Comparison of ENCODE assay signal across 17 mouse cellular contexts in the genomic region with DNA sequence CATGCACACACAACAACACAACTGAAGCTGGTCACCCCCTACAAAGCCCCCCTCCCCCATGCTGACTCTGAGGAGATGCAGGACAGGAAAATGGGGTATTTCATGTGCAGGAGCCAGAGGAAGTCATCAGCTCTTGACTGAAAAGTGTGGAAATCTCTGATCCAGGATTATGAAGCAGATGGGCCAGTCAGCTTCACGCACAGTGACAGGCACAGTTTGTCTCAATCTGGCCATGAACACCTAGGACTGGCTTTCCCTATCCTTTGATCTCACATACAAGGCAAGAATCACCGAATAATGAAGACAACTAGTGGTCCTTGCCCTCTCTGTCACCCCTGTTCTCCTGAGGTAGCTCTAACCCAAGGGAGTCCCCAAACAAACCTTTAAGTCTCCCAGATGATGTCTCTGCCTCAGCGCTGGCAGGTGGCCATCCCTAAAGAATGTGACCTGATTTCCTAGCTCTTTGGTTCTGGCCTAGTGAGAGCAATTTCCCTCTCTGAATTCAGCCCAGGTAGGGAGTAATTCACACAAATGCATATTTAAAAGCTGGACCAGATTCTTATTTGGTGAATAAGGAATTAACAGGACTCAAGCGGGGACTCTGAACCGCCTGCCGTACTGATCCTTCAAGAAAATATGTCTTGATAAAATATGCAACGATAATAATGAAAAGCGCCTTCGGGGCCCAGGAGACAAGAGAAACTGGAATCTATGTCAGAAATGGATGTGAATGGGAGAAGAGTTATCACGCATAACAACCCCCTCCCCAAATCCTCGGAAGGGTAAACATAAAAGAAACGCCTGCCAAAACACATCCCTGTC. TPM values are rescaled to one million over a fixed set of nuclear protein-coding genes. Genes with fewer than 3 reads are reported as not detected.
A peak's percentile ranks its signal among the peaks of the same experiment; 100 is the strongest.
DNase-seq lines count a peak whose midpoint lies in the region; ATAC-seq and TF ChIP-seq lines count a peak whose summit lies in the region.
"Had no signal": no experiment of that assay in that cellular context is flagged by ENCODE, and none has a peak within 500 bp of the region (broad histone marks: within the 10 kb centered on the region; RNA-seq: fewer than 3 reads in every experiment).

No protein-coding gene starts in this region.

- H3K27me3 ChIP-seq in forebrain, embryonic 14.5 days (replicated peaks; ENCODE audit: control insufficient read depth, insufficient read depth, low read length): no peaks in the 10 kb centered on the region
- H3K27me3 ChIP-seq in forebrain, postnatal 0 days (ENCODE audit: insufficient read depth, low read length): no peaks in the 10 kb centered on the region
- peaks cover 11% of the 10 kb centered on the region for H3K27me3 ChIP-seq in neural tube, embryonic 13.5 days
- H3K27me3 ChIP-seq in forebrain, embryonic 15.5 days: no peaks in the 10 kb centered on the region
- peaks cover 2% of the 10 kb centered on the region; the same call in 1 of the 2 replicates for H3K27me3 ChIP-seq in intestine, embryonic 15.5 days (replicated peaks)
- H3K27me3 ChIP-seq: heart, embryonic 15.5 days had no signal

- H3K9me3 ChIP-seq in forebrain, embryonic 14.5 days (replicated peaks; ENCODE audit: control insufficient read depth, low read length): no peaks in the 10 kb centered on the region
- no peaks in the 10 kb centered on the region for H3K9me3 ChIP-seq in forebrain, postnatal 0 days (ENCODE audit: low read length)
- H3K9me3 ChIP-seq in neural tube, embryonic 13.5 days: no peaks in the 10 kb centered on the region
- H3K9me3 ChIP-seq in forebrain, embryonic 15.5 days: no peaks in the 10 kb centered on the region
- no peaks in the 10 kb centered on the region for H3K9me3 ChIP-seq in intestine, embryonic 15.5 days
- H3K9me3 ChIP-seq: heart, embryonic 15.5 days; limb, embryonic 10.5 days; liver, embryonic 13.5 days; midbrain, embryonic 12.5 days had no signal

- no peak overlapping the region for H3K4me2 ChIP-seq in forebrain, embryonic 14.5 days (ENCODE audit: low read length)
- H3K4me2 ChIP-seq in forebrain, postnatal 0 days (ENCODE audit: low read depth): no peak overlapping the region
- H3K4me2 ChIP-seq in neural tube, embryonic 13.5 days: no peak overlapping the region
- H3K4me2 ChIP-seq in forebrain, embryonic 15.5 days (replicated peaks): no peak overlapping the region
- H3K4me2 ChIP-seq in intestine, embryonic 15.5 days (replicated peaks): no peak overlapping the region
- H3K4me2 ChIP-seq: heart, embryonic 15.5 days; liver, embryonic 13.5 days; midbrain, embryonic 12.5 days had no signal

- ATAC-seq in forebrain, embryonic 14.5 days: peak; percentile 36; the same call in 1 of the 2 replicates
- ATAC-seq in forebrain, postnatal 0 days: no peak
- ATAC-seq in neural tube, embryonic 13.5 days (ENCODE audit: low read depth): no peak
- no peak for ATAC-seq in forebrain, embryonic 15.5 days (replicated peaks)
- ATAC-seq in erythroblast, adult 5-6 weeks (replicated peaks; ENCODE audit: low FRiP score, poor library complexity, severe bottlenecking): no peak
- no peak for ATAC-seq in intestine, embryonic 15.5 days
- ATAC-seq: inflammation-experienced regulatory T-cells, adult 6 months; lung, postnatal 0 days had no signal

- no peak overlapping the region for H3K4me3 ChIP-seq in forebrain, embryonic 14.5 days (ENCODE audit: low read depth, low read length)
- H3K4me3 ChIP-seq in forebrain, postnatal 0 days (ENCODE audit: low read depth, low read length): no peak overlapping the region
- H3K4me3 ChIP-seq in neural tube, embryonic 13.5 days: no peak overlapping the region
- H3K4me3 ChIP-seq in forebrain, embryonic 15.5 days: no peak overlapping the region
- H3K4me3 ChIP-seq in intestine, embryonic 15.5 days (replicated peaks): no peak overlapping the region
- H3K4me3 ChIP-seq: heart, embryonic 15.5 days; limb, embryonic 10.5 days; liver, embryonic 13.5 days; midbrain, embryonic 12.5 days had no signal

- no peak overlapping the region for H3K27ac ChIP-seq in forebrain, embryonic 14.5 days (ENCODE audit: low read depth, low read length)
- H3K27ac ChIP-seq in forebrain, postnatal 0 days (ENCODE audit: low read depth, low read length): no peak overlapping the region
- H3K27ac ChIP-seq in neural tube, embryonic 13.5 days (replicated peaks): peak overlapping the region; percentile 67
- peak overlapping the region; percentile 42 for H3K27ac ChIP-seq in forebrain, embryonic 15.5 days (replicated peaks)
- no peak overlapping the region for H3K27ac ChIP-seq in intestine, embryonic 15.5 days
- H3K27ac ChIP-seq: heart, embryonic 15.5 days; limb, embryonic 10.5 days; liver, embryonic 13.5 days; midbrain, embryonic 12.5 days had no signal

- 0 out of 2 replicates have a peak, but pooled peaks cover 2% of the 10 kb centered on the region for H3K4me1 ChIP-seq in forebrain, embryonic 14.5 days (ENCODE audit: control insufficient read depth, insufficient read depth, low read length)
- no peaks in the 10 kb centered on the region; the same call in 1 of the 2 replicates for H3K4me1 ChIP-seq in forebrain, postnatal 0 days (ENCODE audit: insufficient read depth)
- H3K4me1 ChIP-seq in neural tube, embryonic 13.5 days (replicated peaks): peaks cover 31% of the 10 kb centered on the region
- peaks cover 23% of the 10 kb centered on the region for H3K4me1 ChIP-seq in forebrain, embryonic 15.5 days
- H3K4me1 ChIP-seq in intestine, embryonic 15.5 days (replicated peaks): no peaks in the 10 kb centered on the region

- no peak overlapping the region for H3K9ac ChIP-seq in forebrain, embryonic 14.5 days (ENCODE audit: low read length)
- no peak overlapping the region for H3K9ac ChIP-seq in forebrain, postnatal 0 days
- H3K9ac ChIP-seq in neural tube, embryonic 13.5 days: 0 out of 2 replicates have a peak overlapping the region, but pooled peaks have one; percentile 8
- 0 out of 2 replicates have a peak overlapping the region, but pooled peaks have one; percentile 10 for H3K9ac ChIP-seq in forebrain, embryonic 15.5 days (replicated peaks)
- no peak overlapping the region for H3K9ac ChIP-seq in intestine, embryonic 15.5 days
- H3K9ac ChIP-seq: heart, embryonic 15.5 days; liver, embryonic 13.5 days; midbrain, embryonic 12.5 days had no signal

- TF ChIP-seq CTCF in forebrain, postnatal 0 days (IDR thresholded peaks at IDR 0.05; ENCODE audit: low read depth): no peak

- no peak for DNase-seq in forebrain, embryonic 14.5 days (ENCODE audit: low spot score)
- DNase-seq in forebrain, postnatal 0 days: no peak
- no peak for DNase-seq in neural tube, embryonic 10.5 days (ENCODE audit: extremely low spot score, low spot score)
- no peak for DNase-seq in kidney, adult 8-10 months
- DNase-seq: adrenal gland, postnatal 14 days; kidney, postnatal 10 days; liver, embryonic 13.5 days; right cerebral cortex, adult 18-20 months had no signal

- H3K36me3 ChIP-seq in forebrain, embryonic 14.5 days (ENCODE audit: control insufficient read depth, insufficient read depth, low read length): no peaks in the 10 kb centered on the region
- H3K36me3 ChIP-seq in forebrain, postnatal 0 days (ENCODE audit: insufficient read depth): no peaks in the 10 kb centered on the region
- no peaks in the 10 kb centered on the region for H3K36me3 ChIP-seq in neural tube, embryonic 13.5 days
- H3K36me3 ChIP-seq in forebrain, embryonic 15.5 days: no peaks in the 10 kb centered on the region
- no peaks in the 10 kb centered on the region for H3K36me3 ChIP-seq in intestine, embryonic 15.5 days
- H3K36me3 ChIP-seq: heart, embryonic 15.5 days; limb, embryonic 10.5 days; liver, embryonic 13.5 days; midbrain, embryonic 12.5 days had no signal

- WGBS in forebrain, embryonic 14.5 days: 68% methylated on average over 12 of the region's 12 CpGs
- 56% methylated on average over 12 of the region's 12 CpGs for WGBS in forebrain, postnatal 0 days
- WGBS in neural tube, embryonic 13.5 days: 76% methylated on average over 12 of the region's 12 CpGs
- WGBS in forebrain, embryonic 15.5 days: 65% methylated on average over 12 of the region's 12 CpGs
- WGBS in intestine, embryonic 15.5 days: 84% methylated on average over 12 of the region's 12 CpGs

RNA-seq across cellular contexts. Expression of gene Rftn1, which starts 6.0 kb away (rescaled TPM):
- polyA plus RNA-seq in forebrain, embryonic 14.5 days (2014; fragmentation: Nextera tagmentation; extraction: Ambion mirVana): 14.8 and 21.1 TPM in 2 replicates
- total RNA-seq in forebrain, postnatal 0 days (2014; rRNA removed): 30.6 and 58.3 TPM in 2 replicates
- 13.4 and 27.4 TPM in 2 replicates for polyA plus RNA-seq in forebrain, postnatal 0 days (2015; fragmentation: Nextera tagmentation; extraction: Ambion mirVana)
- 18.5 and 18.7 TPM in 2 replicates for polyA plus RNA-seq in neural tube, embryonic 13.5 days (2015; fragmentation: Nextera tagmentation; extraction: Ambion mirVana)
- 21.9 and 23.6 TPM in 2 replicates for polyA plus RNA-seq in forebrain, embryonic 15.5 days (2015; fragmentation: Nextera tagmentation; extraction: Ambion mirVana)
- total RNA-seq in erythroblast, adult 5-6 weeks (2015; ENCODE audit: low replicate concordance): 0.19 and 2.7 TPM in 2 replicates
- 4.3 and 6.4 TPM in 2 replicates for total RNA-seq in erythroblast, adult 5-6 weeks (2017; ENCODE audit: low replicate concordance)
- 10.1 and 10.5 TPM in 2 replicates for polyA plus RNA-seq in intestine, embryonic 15.5 days (2015; fragmentation: Nextera tagmentation; extraction: Ambion mirVana)

Comparison
In these comparisons a context has a peak if more than half of its experiments do, and no peak if none do; other contexts are left out.
1. H3K27ac ChIP-seq: peak in neural tube, embryonic 13.5 days (single experiment) and forebrain, embryonic 15.5 days (single experiment); none in forebrain, embryonic 14.5 days (single experiment), forebrain, postnatal 0 days (single experiment) and intestine, embryonic 15.5 days (single experiment).
2. H3K9ac ChIP-seq: peak in neural tube, embryonic 13.5 days (single experiment) and forebrain, embryonic 15.5 days (single experiment); none in forebrain, embryonic 14.5 days (single experiment), forebrain, postnatal 0 days (single experiment) and intestine, embryonic 15.5 days (single experiment).